Mouse (Mus musculus) spleen, postnatal 14 days (tissue): ENCODE results near the gene Pard3.

Experiments
- DNase-seq, 2 experiments: peaks; one replicate each; pipeline ENCODE4 v3.0.0; 2021 to 2022; ENCODE audit warnings: low spot score in 2 of 2

Pard3 gene

DNA sequence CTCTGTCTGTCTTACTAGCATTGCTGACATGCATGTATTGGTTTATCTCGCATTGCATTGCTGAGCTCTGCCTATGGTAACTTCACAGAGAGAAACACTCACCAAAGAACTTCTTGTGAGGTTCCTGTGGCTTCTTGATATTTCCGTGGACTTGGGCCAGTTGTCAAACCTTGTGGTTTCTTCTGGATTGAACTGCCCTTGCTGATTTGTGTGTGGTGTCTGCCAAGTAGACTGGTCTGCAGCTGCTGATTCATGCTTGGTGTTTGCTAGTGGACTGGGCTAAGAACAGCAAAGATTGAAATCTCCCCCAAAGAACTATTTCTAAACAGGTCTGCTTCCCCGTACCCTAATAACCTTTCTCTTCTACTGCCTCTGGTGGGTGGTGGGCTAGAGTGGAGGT, 117.6 kb downstream of the Pard3 start:
- DNase-seq, result no peak

DNA sequence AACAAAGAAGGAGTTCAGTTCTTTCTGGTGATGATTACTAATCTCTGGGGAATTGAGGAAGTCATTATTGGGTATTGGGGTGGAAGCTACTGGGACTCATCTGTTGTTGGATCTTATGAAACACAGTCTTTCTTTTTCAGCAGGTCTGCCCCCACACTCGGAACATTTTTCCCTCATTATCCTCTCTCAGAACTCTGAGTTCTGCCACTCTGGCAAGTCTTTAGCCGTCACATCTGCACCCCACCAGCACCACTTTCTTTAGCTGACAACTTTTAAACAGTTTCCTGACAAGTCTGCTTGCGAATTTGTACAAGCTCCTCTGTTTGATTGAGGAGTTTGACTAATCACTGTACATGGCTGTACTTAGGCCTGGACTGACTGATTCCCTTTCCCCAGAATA, 118.4 kb downstream of the Pard3 start:
- DNase-seq, result no peak

DNA sequence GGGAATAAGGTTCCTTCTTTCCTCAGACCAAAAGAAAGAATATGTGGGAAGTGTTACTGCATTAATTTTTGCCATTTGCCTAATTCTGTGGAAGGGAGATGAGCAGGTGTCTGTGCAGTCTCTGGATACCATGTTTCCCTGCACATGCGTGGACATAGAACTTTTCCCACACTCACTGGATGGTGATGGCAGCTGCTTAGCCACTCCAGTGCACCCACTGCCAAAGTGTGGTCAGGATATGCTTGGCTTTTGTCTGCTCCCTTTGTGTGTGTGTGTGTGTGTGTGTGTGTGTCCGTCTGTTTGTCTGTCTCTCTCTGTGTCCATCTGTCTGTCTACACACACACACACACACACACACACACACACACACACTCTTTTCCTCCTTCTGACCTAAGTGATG, 119.8 kb downstream of the Pard3 start:
- no peak for DNase-seq

DNA sequence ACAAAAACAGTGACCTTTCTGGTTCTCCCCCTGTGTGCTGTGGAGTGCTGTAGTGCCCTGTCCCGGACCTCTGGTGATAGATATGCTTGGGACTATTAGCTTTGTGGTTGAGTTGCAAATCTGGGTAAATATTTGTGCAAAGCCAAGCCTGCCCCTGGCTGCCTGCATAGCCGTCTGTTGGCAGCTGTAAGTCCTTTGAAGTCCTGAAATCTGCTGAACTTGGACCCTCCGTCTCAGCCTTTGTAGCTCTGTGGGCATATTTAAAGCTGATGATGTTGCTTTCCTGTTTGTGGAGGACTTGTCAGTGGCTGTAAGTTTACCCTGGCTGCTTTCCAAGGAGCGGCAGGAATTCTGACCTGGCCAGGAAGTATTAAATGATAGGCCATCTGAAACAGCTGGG, 120.3 kb downstream of the Pard3 start:
- no peak for DNase-seq

DNA sequence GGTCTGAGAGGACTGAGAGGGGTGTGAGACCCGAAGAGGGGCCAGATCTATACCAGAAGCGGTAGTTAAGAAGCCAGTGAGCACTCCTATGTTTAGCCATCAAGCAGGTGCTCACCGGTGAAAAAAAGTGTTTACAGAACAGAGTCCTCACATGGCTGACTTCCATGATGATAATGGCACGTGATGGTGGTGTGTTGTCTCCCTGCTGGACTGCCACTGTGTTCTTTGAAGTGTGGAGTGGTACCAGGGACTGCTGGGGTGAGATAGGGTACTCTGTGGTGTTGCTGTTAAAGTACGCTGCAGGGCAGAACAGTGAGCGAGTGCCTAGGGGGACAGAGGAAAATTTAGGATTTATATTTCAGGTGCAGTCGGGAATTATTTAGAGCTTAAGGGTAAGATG, 122.2 kb downstream of the Pard3 start:
- no peak for DNase-seq

DNA sequence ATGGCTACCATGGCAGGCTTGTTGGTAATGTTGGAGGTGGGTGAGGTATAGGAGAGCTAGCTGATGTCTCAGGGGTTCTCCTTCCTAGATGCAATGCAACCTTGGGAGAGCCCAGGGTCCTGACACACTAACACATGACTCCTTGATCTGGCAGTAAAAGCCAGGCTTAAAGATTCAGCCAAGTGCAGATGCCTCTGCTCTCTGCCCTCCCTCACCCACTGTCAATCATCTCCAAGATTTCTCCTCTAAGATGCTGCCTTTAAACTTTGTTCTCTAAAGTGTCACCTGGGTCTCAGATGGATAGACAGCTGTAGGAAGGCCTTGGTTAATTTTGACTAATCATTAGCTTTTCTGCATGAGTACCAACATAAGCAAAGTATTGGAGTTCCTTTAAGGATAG, 125.0 kb downstream of the Pard3 start:
- no peak for DNase-seq

DNA sequence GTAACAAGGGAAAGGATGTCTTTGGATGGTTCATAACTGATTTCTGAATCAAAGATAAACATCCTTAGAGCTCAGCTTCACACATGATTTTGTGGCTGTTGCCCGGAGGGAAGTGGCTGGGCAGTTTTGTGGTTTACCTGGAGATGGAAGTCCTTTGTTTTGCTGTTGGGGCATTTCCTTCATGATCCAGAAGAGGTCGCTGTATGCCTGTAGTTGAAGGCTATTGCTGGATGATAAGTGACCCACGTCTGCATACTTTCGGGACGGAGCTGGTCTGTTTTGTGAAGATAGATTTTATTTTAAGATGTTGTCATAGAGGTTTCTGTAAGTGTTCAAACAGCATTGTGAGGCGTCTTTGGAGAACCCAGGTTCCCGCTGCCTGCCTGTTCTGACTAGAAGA, 126.7 kb downstream of the Pard3 start:
- no peak for DNase-seq

DNA sequence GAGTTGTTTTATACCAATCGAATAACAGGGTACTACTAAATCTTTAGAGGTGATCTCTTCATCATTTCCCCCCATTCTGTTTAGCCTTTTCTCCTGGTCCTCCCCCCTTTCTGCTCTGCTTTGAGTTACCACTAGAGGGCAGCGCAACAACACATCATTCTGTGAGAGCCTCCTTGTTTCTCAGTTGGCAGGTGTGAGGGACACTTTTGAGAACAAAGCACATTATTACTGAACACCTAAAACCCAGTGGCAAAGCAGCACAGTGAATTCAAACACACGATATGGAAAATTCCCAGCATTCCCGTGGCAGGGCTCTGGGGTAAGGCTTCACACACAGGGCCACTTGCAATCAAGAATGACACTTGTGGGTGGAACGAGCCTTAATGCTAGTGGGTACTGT, 127.7 kb downstream of the Pard3 start:
- no peak for DNase-seq

DNA sequence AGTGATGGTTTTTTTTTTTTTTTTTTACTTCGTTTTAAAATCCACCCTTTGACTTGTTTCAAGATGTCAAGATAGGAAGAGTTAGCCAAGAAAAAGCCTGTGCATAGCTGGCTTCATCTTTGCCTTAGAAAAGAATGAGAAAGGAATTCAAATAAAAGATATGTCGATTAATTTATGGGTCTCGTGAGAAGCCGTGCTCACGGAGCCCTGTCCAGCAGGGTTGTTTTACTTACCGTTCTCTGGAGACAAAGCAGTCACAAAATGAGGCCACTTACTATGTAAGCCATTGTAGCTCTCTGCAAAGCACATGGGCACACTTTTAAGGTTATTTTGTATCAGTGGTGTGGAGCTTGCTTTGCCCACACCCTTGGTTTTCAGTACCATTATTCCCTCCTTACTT, 128.1 kb downstream of the Pard3 start:
- DNase-seq, result no peak

DNA sequence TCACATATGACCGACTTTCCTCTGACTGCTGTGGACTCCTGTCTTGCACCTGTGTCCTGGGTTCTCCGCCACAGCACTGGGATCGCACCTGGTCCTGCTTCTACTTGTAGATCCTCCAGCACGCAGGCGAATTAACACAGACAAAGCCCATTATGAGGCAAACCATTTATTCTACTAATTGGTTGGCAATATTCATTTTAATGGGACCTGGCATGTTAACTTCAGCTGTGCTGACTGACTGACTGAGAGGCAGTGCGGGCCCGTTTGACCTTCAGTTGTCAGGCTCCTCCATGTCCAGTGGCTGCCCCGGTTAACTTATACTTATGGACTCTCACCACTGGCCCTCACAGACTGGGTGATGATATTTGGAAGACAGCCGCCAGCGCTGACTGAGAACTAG, 128.6 kb downstream of the Pard3 start:
- no peak for DNase-seq

DNA sequence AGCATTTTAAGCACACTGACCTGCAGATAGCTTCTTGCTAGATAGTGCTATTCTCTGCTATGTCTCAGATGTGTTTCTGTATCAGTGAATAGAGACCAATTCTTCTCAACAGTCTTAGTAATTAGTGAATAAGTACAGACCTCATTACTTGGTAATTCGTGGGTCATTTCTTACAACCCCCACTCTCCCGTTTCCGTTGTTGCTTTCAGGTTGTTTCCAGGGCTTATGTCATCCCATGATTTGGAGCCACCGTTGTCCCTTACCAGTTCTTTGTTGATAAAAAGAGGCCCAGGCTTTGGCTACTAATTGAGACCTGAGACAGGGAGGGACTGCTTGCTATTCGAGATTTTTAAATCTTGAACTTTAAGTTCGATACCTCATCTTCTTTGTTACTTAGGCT, 129.7 kb downstream of the Pard3 start:
- no peak for DNase-seq

DNA sequence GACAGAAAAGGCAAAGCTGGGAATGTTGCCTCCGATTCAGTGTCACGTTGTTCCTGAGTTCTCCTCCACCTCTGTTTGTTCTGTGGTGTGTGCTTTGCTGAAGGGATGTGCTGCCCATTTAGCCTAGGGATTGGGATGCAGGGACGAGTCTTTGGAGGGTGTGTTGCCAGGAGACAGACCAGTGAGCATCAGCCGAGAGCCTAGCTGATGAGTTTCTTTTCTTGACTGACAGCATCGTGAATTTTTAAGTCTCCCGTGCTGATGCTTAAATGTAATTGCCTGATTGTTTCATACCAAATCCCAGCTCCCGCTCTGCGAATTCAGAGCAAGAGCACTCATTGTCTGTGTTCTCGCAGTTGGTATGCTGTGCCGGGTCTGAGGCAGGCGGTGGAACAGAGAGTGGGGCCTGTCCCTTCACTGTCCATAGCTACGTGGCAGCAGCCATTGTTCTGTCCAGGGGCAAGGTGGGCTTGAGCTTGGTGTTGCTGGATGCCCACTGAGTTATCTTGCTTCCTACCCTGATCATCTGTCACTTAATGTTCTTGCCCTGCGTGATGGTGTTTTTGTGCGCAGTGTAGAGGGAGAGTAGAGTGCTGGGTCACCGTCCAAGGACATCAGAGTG, 131.2 kb downstream of the Pard3 start:
- no peak for DNase-seq

DNA sequence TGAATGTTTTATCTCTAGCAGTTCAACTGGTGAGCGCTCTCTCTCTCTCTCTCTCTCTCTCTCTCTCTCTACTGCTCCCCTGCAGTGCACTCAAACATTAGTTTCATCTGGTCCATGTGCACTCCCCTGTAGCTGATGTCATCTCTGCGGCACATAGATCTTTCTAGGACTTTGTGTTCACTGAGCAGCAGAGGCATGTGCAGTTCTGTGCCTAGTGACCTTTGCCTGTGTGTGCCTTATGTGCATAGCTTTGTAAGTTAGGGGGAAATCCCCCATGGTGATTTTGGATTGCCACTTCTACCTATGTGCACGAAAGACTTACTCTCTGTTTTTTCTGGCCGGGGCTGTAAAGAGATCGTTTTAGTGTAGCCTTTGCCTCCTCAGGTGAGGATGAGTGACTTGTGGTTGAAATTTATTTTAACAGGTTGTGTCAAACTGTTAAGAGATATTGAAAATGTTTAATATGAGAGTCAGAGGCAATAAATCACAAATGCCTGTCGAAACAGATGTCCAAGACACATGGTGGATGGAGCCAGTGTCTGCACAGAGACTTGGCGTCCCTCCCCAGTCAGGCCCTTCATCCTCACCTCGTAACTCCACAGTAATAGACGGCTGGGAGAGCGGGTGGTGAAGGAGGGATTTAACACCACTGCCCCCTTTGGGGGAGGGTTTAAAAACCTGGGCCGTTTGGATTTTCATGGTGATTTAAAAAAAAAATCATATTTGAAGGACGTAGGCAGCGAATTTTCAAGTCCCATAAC, 133.0 kb downstream of the Pard3 start:
- DNase-seq, result no peak

DNA sequence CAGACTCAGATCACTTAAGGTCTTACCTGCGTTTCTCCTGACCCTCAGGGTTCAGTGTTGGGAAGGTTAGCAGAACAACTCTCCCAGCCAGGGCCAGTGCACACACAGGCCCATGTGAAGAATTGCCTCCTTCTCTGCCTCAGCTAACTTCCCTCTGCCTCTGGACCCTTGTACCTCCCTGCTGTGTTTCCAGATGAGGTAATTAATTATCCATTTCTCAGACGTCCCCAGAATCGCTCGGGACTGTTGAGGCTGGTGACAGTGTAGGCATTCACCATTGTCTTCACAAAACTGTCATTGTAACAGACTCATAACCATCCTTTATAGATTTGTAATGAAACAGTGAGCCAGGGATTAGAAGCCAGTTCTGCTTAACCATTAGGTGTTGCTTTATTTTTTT, 143.8 kb downstream of the Pard3 start:
- no peak for DNase-seq

DNA sequence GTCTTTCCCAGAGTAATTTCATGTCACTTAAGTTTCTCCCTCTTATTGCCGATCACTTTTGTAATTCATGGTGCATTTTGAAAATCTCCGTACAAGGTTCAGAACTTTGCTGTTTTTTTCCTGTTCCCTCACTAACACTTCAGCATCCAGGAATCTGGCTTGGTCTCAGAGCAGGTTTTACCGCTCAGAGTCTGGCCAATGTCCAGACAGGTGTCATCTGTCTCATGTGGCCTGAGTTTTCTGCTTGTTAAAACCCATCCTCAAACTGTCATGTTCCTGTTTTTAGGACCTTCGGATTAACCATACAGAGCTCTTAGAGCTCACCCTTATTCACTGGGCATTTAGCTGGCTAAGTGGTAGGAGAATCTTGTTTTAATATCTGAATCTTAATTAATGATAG, 146.9 kb downstream of the Pard3 start:
- no peak for DNase-seq

DNA sequence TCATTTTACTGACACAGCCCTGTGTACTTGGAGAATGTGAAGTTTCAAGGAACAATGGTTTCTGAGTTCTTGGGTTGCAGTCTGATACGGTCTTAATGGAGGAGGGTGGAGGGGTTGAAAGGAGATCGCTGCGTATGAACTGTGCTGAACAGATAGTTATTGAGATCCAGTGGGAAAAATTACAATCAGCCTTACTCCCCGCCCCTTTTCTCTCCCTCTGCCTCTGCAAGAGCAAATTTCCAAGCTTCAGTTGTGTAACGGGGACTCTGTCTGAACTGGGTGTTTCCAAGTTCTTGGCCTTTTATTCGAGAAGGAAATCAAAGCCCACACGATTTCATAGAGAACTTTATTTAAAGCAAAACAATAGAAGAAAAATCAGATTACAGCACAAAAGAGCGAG, 150.6 kb downstream of the Pard3 start:
- DNase-seq, result no peak

DNA sequence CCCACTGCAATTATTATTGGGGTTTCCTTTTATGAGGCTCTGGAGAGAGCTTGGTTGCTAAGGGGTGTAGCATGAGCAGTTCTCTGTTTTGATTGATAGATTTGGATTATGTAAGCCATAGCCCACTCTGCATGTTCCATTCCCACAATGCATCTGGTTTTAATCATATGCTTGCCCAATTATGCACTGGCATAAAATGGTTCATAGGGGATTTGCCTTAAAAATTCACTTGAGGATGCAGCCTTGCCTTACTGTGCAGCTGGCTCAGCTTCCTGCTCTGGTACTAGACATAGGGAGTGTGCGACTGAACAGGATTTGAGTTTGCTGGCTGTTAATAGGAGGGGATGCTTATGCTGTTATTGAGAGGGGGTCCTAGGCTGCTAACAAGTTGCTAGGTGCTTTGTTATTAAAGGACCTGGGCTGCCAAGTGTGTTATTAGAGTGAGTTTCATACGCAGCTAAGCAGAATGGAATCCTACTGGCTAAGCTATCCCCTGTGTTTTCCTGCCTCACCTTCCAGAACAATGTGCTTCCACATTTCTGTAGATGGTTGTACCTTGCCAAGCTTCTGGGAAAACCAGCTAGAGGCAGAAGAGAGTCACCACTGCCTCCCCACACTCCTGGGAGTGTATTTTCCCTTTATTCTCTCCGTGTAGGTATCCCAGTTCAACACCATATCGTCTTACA, 151.2 kb downstream of the Pard3 start:
- DNase-seq, result no peak

DNA sequence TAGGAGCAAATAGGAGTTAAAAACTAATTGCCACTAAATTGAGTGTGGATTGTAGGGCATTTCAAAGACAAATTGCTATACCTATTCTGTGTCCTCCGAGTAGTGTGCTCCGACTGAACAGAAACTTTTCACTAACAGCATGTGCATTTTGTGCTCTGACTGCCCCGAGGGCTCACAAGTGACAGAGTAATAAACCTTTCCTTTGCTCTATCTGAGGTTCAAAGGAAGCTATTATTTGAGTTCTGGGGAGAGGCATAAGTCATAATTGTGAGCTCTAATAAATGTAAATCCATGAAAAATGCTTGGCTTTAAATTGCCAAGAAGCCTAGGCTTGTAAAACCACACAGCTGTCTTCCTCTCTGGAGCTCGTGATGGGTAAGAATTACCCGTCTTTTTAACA, 156.5 kb downstream of the Pard3 start:
- no peak for DNase-seq

DNA sequence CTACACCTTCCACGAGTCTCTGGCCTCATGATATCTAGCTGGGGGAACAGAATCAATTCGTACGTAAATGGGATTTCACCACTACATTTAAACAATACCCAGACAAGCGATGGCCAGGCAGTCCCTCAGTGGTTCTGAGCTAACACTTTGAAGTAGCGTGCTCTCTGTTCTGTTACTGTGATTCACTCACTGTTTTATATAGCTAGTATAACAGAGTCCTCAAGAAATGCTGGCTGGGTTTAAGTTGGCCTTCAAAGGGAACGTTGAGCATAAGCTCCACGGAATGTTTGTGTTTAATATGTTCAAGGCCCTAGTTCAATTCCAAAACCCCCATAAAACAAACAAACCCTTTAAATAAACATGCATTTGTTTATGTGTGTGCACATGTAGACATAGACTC, 156.9 kb downstream of the Pard3 start:
- DNase-seq, result no peak

DNA sequence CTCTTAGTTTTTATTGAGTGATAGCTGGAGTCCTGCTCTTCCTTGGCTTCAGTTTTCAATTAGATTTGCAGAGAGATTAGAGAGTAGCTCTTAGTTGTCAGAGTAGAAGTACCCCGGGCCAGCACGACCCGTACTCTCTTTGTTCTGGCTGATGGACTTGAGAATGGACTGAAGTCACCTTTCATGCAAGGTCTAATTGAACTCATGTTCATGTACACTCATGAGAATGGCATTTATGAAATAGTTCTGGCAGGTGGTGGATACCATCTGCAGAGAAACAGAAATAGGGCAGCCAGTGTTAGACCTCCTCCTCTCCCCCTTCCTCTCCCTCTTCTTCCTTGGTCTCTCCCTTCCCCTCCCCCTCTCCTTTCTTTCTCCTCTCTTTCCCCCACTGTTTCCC, 158.7 kb downstream of the Pard3 start:
- DNase-seq, result no peak

DNA sequence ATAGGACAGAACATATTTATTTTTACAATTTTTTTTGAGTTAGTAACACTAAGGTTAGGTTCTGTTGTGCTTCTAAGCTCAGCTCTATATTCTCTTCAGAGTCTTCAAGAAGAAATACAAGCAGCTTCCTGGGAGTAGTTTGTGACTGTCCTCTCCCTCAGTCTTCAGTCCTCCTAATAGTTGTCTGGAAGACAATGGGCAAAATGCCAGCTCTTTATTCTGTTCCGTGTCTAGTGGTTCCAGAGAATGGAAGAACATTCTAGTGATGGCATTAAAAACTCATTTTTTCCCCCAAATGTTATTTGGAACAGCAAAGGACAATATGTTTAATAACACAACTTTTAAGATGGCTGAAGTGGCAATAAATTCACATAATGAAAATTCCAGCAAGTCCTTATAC, 163.3 kb downstream of the Pard3 start:
- no peak for DNase-seq

DNA sequence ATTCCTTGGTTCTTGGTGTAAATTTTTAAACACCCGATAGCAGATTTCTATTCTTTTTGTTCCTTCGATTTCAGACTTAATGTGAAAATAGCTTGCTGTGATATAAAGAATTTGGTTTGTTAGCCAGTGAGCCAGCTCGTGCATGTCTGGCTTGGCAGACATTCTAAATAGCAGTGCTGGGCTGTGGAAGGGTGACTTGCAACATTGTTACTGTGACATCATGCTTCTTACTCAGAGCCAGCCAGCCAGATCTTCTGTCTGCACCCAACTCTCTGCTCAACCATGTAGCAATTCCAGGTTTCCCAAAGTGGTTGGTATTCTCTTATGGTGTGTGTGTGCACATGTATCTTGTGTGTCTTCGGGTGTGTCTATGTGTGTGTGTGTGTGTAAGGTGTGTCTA, 163.7 kb downstream of the Pard3 start:
- no peak for DNase-seq
